Mouse (Mus musculus) 416B (cell line): Measurements from ENCODE around the gene Stambpl1.

Experiments used
- DNase-seq: peaks from one replicate; pipeline ENCODE4 v3.0.0; 2011; ENCODE audit warnings: low read depth

The Stambpl1 gene

GRCm38 (mm10) chr19:34240273-34241039 is 48.4 kb downstream of the Stambpl1 start:
- no peak for DNase-seq

DNA sequence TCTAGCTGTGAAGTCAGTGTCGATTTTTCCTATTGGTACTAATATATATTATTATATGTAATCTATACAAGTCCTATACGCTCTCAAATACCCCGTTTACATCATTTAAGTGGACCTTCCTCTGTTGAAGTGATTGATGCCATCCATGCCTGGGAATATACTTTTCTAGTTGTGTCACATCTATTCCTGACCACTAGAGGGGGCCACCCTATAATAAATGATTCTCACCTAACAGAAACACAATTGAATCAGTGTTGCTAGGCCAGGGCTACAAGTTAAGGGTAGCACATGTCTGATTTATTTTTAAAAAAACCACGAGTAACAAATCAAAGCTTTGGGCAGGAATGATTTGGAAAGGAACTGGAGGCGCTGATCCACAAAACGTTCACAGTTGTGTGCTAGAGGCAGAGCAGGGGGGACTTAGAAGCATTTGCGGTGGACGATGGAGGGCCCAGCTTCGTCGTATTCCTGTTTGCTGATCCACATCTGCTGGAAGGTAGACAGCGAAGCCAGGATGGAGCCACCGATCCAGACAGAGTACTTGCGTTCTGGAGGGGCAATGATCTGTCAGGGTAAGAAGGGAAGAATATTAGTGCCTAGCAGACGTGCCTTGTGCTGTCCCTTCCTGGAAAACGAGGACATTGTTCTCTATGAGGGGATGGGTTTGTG is 49.4 kb downstream of the Stambpl1 start:
- peak; percentile 45 for DNase-seq

- no peak for DNase-seq
Measured at GRCm38 (mm10) chr19:34242925-34243324, 50.9 kb downstream of the Stambpl1 start.

DNA sequence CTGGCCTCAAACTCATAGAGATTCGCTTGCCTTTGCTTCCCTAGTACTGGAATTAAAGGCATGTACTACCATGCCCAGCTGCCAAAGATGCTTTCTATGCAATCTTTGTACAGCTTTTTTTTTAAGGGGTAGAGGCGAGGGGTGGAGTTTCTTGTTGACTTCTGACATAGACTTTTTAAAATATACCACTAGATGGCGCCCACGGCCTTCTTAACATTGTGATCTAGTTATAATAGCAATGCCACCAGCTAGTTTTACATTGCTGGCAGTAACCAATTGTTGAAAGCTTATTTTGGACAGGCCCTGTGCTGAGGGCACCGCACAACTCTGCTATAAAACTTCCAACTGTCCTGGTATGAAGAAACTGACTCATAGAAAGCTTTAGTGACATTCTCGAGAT is 52.0 kb downstream of the Stambpl1 start:
- peak; percentile 85 for DNase-seq

DNA sequence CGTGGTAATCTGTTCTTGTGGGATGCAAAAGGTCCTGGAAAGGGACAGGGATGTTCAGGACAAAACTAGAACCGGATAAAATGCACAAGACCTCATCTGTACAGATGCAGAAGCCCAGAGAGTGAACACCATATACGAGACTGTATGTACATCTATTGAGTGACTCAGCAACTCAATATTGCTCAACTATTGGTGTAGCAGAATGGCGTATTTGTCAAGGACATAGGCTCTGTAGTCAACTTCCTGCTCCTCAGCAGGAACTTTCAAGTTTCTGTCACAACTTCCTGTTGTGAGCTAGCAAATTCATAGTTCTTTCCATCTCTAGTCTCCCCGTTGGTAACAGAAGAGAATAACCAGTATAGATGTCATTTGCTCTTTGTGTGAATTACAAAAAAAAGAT is 56.5 kb downstream of the Stambpl1 start:
- peak; percentile 89 for DNase-seq

GRCm38 (mm10) chr19:34250621-34251020 is 58.6 kb downstream of the Stambpl1 start:
- DNase-seq: no peak

DNA sequence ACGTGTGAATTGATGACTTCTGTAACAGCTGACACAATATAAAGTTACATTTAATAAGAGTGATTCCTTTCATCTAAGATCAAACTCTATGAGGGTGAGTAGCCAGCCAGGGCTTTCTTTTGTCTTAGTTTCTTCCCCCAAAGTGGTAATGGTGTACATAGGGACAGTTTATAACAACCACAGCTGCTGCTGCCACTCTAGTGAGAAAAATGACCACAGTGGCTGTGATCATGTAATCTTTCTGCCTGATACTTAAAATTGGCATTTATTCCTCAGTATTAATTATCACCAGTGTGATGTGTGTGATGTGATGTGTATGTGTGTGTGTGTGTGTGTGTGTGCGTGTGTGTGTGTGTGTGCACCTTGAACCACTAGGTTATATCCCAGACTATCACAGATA is 59.9 kb downstream of the Stambpl1 start:
- no peak for DNase-seq

DNA sequence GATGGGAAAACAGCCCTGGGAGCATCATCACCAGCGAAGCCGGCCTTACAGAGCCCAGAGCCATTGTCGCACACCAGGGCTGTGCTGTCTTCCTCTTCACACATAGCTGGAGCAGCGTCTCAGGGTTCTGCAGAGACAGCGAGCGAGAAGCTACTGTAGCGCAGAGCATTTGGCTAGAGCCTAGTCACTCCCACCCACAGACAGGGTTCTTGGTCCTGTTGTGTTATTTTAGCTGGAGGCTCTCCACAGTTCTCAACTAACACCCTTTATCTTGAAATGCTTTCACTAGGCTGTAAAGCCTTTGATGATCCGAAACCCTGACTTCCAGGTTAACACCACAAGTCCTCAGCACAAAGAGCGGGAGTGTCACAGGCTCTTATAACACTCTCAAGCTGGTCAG is 60.4 kb downstream of the Stambpl1 start:
- no peak for DNase-seq

DNA sequence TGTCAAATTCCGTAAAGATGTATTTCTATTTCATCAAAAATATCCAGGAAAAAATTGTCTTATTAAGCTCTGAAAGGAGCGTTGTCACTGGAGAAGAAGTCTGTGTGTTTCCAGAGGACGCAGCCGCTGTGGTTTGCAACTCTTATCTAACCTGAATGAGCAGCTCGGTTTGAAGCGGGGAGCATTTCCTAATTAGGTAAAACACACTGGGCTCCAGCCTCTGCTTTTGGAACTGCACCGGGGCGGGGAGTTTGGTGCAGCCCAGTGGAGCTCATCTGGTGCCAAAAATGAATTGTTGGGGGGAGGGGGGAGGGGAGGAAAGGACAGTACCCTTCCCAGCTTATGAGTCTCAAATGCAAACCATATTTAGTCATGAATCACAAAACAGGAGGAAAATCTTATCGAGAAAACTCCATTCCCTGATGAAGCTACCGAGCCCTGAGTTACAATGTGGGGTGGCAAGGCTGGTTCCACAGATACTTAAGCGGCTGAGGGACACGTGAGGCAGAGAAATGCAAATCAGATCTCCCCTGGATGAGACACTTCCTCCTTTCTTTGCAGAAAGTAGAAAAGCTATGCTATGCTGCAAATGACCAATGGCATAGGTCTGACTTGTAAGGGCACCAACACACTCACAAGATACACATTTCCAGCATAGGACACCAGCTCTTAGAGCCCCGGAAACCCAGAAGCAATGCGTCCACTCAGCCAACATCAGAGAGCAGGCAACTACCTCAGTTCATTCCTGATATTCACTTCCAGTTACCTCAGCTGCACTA is 62.3 kb downstream of the Stambpl1 start:
- peak; percentile 27 for DNase-seq

GRCm38 (mm10) chr19:34254880-34255681 is 63.1 kb downstream of the Stambpl1 start, which contains the start of gene Acta2:
TSS of gene Acta2 (minus strand) at chr19:34255590.
- DNase-seq: no peak

- no peak for DNase-seq
Measured at GRCm38 (mm10) chr19:34256149-34256548, 64.1 kb downstream of the Stambpl1 start.

DNA sequence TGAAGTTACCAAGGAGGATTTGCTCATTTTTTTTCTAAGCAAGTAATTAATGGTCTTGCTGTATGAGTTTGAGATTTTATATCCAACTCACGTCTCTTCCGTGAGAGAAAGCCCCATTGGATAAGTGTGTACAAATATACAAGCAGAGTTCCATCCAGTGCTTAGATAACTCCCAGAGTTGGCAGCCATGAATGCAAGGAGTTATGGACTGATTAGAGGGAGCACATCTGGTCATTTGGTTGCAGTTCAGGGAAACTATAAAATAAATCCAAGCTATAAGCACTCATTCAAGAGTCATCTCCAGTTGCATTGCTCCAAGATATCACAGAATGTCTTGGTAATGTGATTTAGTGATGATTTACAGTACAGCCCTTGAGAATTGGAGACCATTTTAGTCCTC is 64.9 kb downstream of the Stambpl1 start:
- no peak for DNase-seq

GRCm38 (mm10) chr19:34262273-34262974 is 70.4 kb downstream of the Stambpl1 start:
- DNase-seq: peak; percentile 35

- DNase-seq: no peak
Measured at GRCm38 (mm10) chr19:34265604-34266193, 73.7 kb downstream of the Stambpl1 start.

DNA sequence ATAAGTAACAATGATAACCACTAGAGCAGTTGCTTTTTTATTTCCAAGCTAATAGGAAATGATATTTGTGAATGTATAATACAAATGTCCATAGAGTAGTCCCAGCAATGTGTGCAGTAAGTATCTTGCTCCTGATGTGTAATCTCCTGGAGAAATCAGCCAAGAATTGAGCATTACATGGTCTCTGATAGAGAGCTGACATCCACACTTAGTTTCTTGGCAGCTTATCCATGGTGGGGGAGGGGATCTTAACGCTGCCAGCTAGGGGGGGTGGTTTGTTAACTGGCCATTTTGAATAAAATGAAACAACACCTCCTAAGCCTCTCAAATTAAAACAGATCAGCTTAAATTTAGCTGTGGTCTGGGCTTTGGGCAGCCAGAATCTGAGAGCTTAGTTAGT is 77.0 kb downstream of the Stambpl1 start:
- no peak for DNase-seq

DNA sequence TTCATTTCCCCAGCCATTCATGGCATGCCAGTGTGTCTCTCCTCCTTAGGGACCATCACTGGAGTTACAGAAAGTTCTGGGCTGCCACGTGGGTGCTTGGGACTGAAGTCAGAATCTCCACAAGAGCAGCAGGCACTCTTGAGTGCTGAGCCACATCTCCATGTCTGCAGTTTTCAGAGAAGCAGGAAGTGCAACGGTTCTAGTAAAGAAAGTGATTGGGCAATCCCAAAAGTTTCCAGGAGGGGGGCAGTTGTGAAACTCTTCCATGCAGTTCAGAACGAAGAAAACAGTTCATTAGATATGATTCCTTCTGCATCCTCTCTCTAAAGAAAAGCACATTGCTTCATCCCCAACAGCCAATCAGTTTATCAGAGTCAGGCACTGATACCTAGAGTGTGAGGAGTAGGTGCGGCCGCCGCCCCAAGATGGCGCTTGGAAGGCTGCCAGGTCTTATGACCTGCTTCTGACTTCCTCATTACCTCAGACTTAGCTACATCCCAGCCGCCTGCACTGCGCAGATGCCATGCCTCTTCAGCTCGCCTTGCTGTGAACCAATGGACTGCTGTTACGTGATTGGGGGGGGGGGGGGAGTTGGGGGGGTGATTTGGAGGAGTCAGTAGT is 78.2 kb downstream of the Stambpl1 start:
- DNase-seq: peak; percentile 67

DNA sequence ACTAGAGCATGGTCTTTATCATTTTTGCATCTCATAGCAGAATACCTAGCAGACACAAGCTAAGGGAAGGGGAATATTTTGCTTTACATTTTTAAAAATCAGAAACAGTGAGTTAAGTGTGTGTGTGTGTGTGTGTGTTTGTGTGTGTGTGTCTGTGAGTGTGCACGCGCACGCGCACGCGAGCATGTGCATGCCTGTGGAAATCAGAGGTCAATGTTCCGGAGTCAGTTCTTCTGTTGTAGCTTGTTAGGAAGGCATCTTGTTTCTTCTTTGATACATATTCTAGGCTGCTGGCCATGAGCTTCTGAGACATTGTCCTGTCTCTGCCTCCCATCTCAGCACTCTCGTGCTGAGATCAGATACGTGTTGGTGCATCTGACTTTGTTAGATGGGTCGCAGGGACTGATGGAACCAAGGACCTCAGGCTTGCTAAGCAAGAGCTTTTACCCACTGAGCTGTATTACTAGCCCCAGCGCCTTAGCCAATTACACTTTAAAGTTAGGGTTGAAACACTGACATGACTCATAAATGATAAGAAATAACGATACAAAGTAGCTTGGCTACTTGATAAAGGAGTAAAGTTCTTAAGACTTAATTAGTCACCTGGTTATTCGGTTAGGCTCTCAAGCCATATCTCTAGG is 78.9 kb downstream of the Stambpl1 start:
- DNase-seq: no peak

DNA sequence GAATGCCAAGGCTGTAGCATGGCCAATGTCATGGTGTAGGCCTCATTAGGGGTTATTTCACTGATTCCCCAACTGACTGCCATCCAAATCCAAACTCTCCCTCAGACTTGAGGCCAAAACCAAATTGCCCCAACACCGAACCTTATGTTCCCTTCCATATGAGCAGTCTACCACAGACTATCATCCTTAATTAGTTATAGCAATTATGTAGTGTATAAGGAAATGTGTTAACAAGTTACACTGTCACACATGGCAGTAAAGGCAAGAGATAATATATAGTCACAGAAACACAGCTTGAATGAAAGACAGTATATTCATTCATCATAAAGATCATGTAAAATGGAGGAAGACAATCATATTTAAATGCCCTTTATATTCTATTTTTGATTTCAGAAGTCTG is 81.0 kb downstream of the Stambpl1 start:
- no peak for DNase-seq

- DNase-seq: no peak
Measured at GRCm38 (mm10) chr19:34278078-34278477, 86.0 kb downstream of the Stambpl1 start.

GRCm38 (mm10) chr19:34283614-34284013 is 91.6 kb downstream of the Stambpl1 start:
- DNase-seq: no peak
